Mouse (Mus musculus) Muller cell, postnatal 12 days (primary cell): ENCODE results near the gene Gm11554.
"Not testable (repeated sequence)": the region's sequence is repeated elsewhere in the genome, so short reads cannot be mapped to it uniquely, and the experiment has no call there.

Experiments
- DNase-seq: peaks from one replicate; pipeline ENCODE4 v3.0.0-alpha.2; 2015; ENCODE audit errors: inconsistent ontology term

Gene Gm11554

GRCm38 (mm10) chr11:99804346-99804745, at the start of gene Gm11554:
Gene Gm11554, minus strand, starts transcription at chr11:99804446.
- not testable (repeated sequence) for DNase-seq

DNA sequence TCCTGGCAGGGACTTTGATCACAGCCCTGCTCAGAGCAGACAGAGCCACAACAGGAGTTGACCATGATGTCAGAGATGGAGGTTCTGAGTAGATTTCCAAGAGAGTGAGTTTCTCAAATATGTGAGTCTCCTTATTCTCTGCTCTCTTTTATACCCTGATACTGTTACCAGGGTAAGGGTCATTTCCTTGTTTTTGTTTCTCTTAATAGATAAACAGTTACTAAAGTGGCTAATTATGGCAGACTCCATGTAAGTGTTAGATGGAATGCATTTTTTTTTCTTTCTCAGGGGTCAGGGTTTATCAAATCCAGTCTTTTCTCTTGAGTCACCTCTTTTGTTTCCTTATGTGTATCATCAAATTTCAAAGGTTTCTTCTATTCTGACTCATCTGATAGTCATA, 47.3 kb upstream of the Gm11554 start, which contains the start of gene Krtap4-16:
Gene Krtap4-16, minus strand, starts transcription at position 101 of the 400 bp plus-strand sequence.
- no peak for DNase-seq

GRCm38 (mm10) chr11:99846746-99847145, 42.5 kb upstream of the Gm11554 start:
- DNase-seq, result no peak

DNA sequence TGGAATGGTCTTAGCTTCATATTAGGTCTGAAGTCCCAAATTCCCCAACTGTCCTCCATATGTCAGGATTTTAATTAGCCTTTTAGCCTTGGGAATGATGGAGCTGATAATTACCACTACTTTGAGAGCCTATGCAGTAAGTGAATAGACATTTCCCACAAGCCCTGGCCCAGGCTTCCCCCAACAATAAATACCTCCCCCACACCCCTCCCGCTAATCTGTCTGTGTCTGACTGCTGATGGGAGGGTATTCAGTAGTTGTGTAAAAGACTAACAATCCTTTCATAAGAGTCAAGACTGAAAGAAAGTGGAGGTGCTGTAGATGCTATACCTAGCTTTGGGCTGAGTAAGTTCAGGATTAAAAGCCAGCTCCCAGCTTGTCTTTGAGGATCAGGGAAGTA, 37.9 kb upstream of the Gm11554 start:
- DNase-seq, result no peak

DNA sequence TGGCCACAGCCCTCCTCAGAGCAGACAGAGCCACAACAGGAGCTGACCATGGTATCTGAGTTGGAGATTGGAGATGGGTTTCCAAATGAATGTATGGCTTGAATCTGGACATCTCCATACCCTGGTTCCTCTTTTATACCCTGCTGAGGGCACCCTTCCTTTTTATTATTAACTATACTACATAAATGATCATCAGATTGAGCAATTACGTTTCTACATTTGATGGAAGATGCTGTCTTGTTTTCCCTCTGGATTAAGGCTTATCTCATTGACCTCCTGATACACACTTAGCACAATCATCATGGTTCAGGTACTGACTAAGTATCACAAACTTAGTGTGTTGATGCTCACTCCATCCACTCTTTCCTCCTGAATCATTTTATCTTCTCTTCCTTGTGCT, 33.7 kb upstream of the Gm11554 start, which contains the start of gene 2300003K06Rik:
Gene 2300003K06Rik, minus strand, starts transcription at position 101 of the 400 bp plus-strand sequence.
- no peak for DNase-seq

GRCm38 (mm10) chr11:99815566-99815965, 11.3 kb upstream of the Gm11554 start, which contains the start of gene Gm11564:
Gene Gm11564, minus strand, starts transcription at chr11:99815666.
- not testable (repeated sequence) for DNase-seq

DNA sequence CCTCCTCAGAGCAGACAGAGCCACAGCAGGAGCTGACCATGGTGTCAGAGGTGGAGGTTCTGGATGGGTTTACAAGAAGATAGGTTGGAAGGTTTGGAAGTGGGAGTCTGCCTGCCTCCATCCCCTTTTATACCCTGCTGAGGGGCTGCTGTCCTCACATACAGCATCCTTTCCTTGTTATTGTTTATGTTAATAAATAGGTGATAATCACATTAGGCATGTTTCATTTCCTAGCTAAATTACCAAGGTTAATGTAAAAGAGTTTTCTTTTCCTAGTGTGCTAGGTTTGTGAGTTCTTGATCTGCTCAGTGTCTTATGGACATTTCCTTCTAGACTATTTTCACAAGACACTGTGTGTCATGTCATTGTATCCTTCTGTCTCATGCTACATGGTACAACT, 5.5 kb upstream of the Gm11554 start, which contains the start of gene Krtap4-13:
Gene Krtap4-13, minus strand, starts transcription at position 101 of the 400 bp plus-strand sequence.
- DNase-seq, result not testable (repeated sequence)

DNA sequence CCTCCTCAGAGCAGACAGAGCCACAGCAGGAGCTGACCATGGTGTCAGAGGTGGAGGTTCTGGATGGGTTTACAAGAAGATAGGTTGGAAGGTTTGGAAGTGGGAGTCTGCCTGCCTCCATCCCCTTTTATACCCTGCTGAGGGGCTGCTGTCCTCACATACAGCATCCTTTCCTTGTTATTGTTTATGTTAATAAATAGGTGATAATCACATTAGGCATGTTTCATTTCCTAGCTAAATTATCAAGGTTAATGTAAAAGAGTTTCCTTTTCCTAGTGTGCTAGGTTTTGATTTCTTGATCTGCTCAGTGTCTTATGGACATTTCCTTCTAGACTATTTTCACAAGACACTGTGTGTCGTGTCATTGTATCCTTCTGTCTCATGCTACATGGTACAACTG, 5.4 kb downstream of the Gm11554 start, which contains the start of gene Gm11569:
Gene Gm11569, minus strand, starts transcription at position 101 of the 400 bp plus-strand sequence.
- DNase-seq, result not testable (repeated sequence)

GRCm38 (mm10) chr11:99793367-99793766, 10.9 kb downstream of the Gm11554 start, which contains the start of gene Gm11596:
Gene Gm11596, minus strand, starts transcription at chr11:99793467.
- DNase-seq, result no peak

- not testable (repeated sequence) for DNase-seq
Measured at GRCm38 (mm10) chr11:99784900-99785299, 19.3 kb downstream of the Gm11554 start, which contains the start of gene Krtap4-9. Gene Krtap4-9, plus strand, starts transcription at chr11:99785200.

- DNase-seq, result no peak
Measured at GRCm38 (mm10) chr11:99780604-99781003, 23.6 kb downstream of the Gm11554 start, which contains the start of gene Krtap4-8. Gene Krtap4-8, minus strand, starts transcription at chr11:99780704.

- DNase-seq, result no peak
Measured at GRCm38 (mm10) chr11:99778401-99778800, 25.8 kb downstream of the Gm11554 start.

DNA sequence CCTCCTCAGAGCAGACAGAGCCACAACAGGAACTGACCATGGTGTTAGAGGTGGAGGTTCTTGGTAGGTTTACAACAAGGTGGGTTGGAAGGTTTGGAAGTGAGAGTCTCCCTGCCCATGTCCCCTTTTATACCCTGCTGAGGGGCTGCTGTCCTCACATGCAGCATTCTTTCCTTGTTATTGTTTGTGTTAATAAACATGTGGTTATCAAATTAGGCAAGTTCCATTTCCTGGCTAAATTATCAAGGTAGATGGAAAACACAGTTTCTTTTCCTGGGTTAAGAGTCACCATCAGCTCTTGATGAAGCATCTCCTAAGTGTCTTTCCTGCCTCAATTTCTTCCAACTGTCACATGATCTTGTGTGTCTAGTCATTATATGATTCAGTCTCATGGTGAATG, 31.4 kb downstream of the Gm11554 start, which contains the start of gene Gm11595:
Gene Gm11595, minus strand, starts transcription at position 101 of the 400 bp plus-strand sequence.
- not testable (repeated sequence) for DNase-seq

- DNase-seq, result peak; percentile 78
Measured at GRCm38 (mm10) chr11:99768410-99768809, 35.8 kb downstream of the Gm11554 start.

DNA sequence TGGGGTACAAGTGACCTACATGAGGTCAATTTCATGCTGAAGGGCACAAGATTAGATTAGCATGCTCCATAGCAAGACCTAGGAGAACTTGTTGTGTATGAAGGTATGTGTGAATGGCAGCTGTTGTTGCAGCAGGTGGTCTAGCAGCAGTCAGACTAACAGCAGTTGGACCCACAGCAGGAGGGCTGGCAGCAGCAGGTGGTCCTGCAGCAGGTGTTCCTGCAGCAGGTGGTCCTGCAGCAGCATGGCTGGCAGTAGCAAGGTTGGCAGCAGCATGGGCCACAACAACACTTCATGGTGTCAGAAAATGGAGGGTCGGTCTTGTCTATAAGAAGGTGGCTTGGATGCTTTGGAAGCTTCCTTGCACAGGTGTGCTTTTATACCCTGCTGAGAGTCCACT, 45.4 kb downstream of the Gm11554 start:
- no peak for DNase-seq
